Mouse (Mus musculus) yolk sac, embryonic 10.5 days (tissue): ENCODE results near the gene Endod1.

Source experiments
- DNase-seq: peaks from one replicate; pipeline ENCODE4 v3.0.0-alpha.2; 2017; ENCODE audit warnings: low spot score

Endod1 gene

GRCm38 (mm10) chr9:14381353-14382055 is at the start of gene Endod1:
TSS of gene Endod1 (minus strand) at chr9:14381507.
- peak; percentile 53 for DNase-seq

GRCm38 (mm10) chr9:14409153-14409552 is 27.8 kb upstream of the Endod1 start:
- DNase-seq: no peak

- DNase-seq: no peak
Measured at GRCm38 (mm10) chr9:14408044-14408443, 26.7 kb upstream of the Endod1 start.

GRCm38 (mm10) chr9:14406056-14406455 is 24.7 kb upstream of the Endod1 start:
- no peak for DNase-seq

- DNase-seq: no peak
Measured at GRCm38 (mm10) chr9:14402099-14402498, 20.8 kb upstream of the Endod1 start.

- DNase-seq: no peak
Measured at GRCm38 (mm10) chr9:14400392-14400791, 19.1 kb upstream of the Endod1 start.

GRCm38 (mm10) chr9:14398946-14399345 is 17.6 kb upstream of the Endod1 start:
- DNase-seq: no peak

- no peak for DNase-seq
Measured at GRCm38 (mm10) chr9:14398084-14398483, 16.8 kb upstream of the Endod1 start.

- no peak for DNase-seq
Measured at GRCm38 (mm10) chr9:14397449-14397819, 16.1 kb upstream of the Endod1 start.

- DNase-seq: no peak
Measured at GRCm38 (mm10) chr9:14396819-14397448, 15.6 kb upstream of the Endod1 start.

- DNase-seq: no peak
Measured at GRCm38 (mm10) chr9:14396096-14396495, 14.8 kb upstream of the Endod1 start.

- DNase-seq: no peak
Measured at GRCm38 (mm10) chr9:14394956-14395561, 13.8 kb upstream of the Endod1 start.

GRCm38 (mm10) chr9:14391841-14392318 is 10.6 kb upstream of the Endod1 start:
- no peak for DNase-seq

GRCm38 (mm10) chr9:14391286-14391685 is 10.0 kb upstream of the Endod1 start:
- no peak for DNase-seq

GRCm38 (mm10) chr9:14390278-14390677 is 9.0 kb upstream of the Endod1 start:
- DNase-seq: no peak

- DNase-seq: no peak
Measured at GRCm38 (mm10) chr9:14389050-14389621, 7.8 kb upstream of the Endod1 start.

- no peak for DNase-seq
Measured at GRCm38 (mm10) chr9:14388001-14388400, 6.7 kb upstream of the Endod1 start.

GRCm38 (mm10) chr9:14386831-14387230 is 5.5 kb upstream of the Endod1 start:
- no peak for DNase-seq

GRCm38 (mm10) chr9:14385665-14386064 is 4.4 kb upstream of the Endod1 start:
- no peak for DNase-seq

GRCm38 (mm10) chr9:14383186-14383920 is 2.0 kb upstream of the Endod1 start:
- no peak for DNase-seq

GRCm38 (mm10) chr9:14382256-14382791 is 1.0 kb upstream of the Endod1 start:
- no peak for DNase-seq
